Mouse (Mus musculus): Measurements from ENCODE around the gene Rbms1.

The Rbms1 gene

GRCm38 (mm10) chr2:60918401-60918800, 44.6 kb downstream of the Rbms1 start:
- DNase-seq (ENCODE audit: low read depth, low spot score), result no peak

GRCm38 (mm10) chr2:60914524-60915280, 48.3 kb downstream of the Rbms1 start:
- DNase-seq (ENCODE audit: low read depth, low spot score), result no peak

GRCm38 (mm10) chr2:60913281-60913680, 49.7 kb downstream of the Rbms1 start:
- no peak for DNase-seq (ENCODE audit: low read depth, low spot score)

GRCm38 (mm10) chr2:60911716-60912115, 51.3 kb downstream of the Rbms1 start:
- no peak for DNase-seq (ENCODE audit: low read depth, low spot score)

- DNase-seq (ENCODE audit: low read depth, low spot score), result no peak
Measured at GRCm38 (mm10) chr2:60910820-60911219, 52.2 kb downstream of the Rbms1 start.

GRCm38 (mm10) chr2:60908551-60908950, 54.4 kb downstream of the Rbms1 start:
- DNase-seq (ENCODE audit: low read depth, low spot score), result no peak

- DNase-seq (ENCODE audit: low read depth, low spot score), result no peak
Measured at GRCm38 (mm10) chr2:60908116-60908515, 54.9 kb downstream of the Rbms1 start.

GRCm38 (mm10) chr2:60905283-60905682, 57.7 kb downstream of the Rbms1 start:
- DNase-seq (ENCODE audit: low read depth, low spot score), result no peak

- DNase-seq (ENCODE audit: low read depth, low spot score), result no peak
Measured at GRCm38 (mm10) chr2:60904141-60904540, 58.9 kb downstream of the Rbms1 start.

- no peak for DNase-seq (ENCODE audit: low read depth, low spot score)
Measured at GRCm38 (mm10) chr2:60903535-60903934, 59.5 kb downstream of the Rbms1 start.

GRCm38 (mm10) chr2:60902446-60903137, 60.4 kb downstream of the Rbms1 start:
- no peak for DNase-seq (ENCODE audit: low read depth, low spot score)

- no peak for DNase-seq (ENCODE audit: low read depth, low spot score)
Measured at GRCm38 (mm10) chr2:60901511-60901951, 61.5 kb downstream of the Rbms1 start.

GRCm38 (mm10) chr2:60901013-60901412, 62.0 kb downstream of the Rbms1 start:
- no peak for DNase-seq (ENCODE audit: low read depth, low spot score)

- DNase-seq (ENCODE audit: low read depth, low spot score), result no peak
Measured at GRCm38 (mm10) chr2:60893042-60893441, 70.0 kb downstream of the Rbms1 start.

GRCm38 (mm10) chr2:60883931-60884330, 79.1 kb downstream of the Rbms1 start:
- no peak for DNase-seq (ENCODE audit: low read depth, low spot score)

- DNase-seq (ENCODE audit: low read depth, low spot score), result no peak
Measured at GRCm38 (mm10) chr2:60883043-60883365, 80.0 kb downstream of the Rbms1 start.

- DNase-seq (ENCODE audit: low read depth, low spot score), result no peak
Measured at GRCm38 (mm10) chr2:60882202-60883042, 80.6 kb downstream of the Rbms1 start.

- no peak for DNase-seq (ENCODE audit: low read depth, low spot score)
Measured at GRCm38 (mm10) chr2:60881571-60882041, 81.4 kb downstream of the Rbms1 start.

- no peak for DNase-seq (ENCODE audit: low read depth, low spot score)
Measured at GRCm38 (mm10) chr2:60880789-60881570, 82.0 kb downstream of the Rbms1 start.

GRCm38 (mm10) chr2:60879966-60880788, 82.8 kb downstream of the Rbms1 start:
- DNase-seq (ENCODE audit: low read depth, low spot score), result no peak
